Mouse (Mus musculus) E14TG2a.4 (cell line): ENCODE data around the gene Fam187b.

ENCODE experiments used
- CTCF ChIP-seq: conservative IDR thresholded peaks from 2 replicates; pipeline ENCODE4 v1.5.1; 2014; ENCODE audit warnings: low read length
- NANOG ChIP-seq: IDR thresholded peaks from 2 replicates; pipeline ENCODE4 v1.6.1; 2014; ENCODE audit warnings: borderline replicate concordance, low read length, mixed read lengths
- POU5F1 ChIP-seq: IDR thresholded peaks from 2 replicates; pipeline ENCODE4 v1.6.1; 2014; ENCODE audit warnings: low read length, borderline replicate concordance

DNA sequence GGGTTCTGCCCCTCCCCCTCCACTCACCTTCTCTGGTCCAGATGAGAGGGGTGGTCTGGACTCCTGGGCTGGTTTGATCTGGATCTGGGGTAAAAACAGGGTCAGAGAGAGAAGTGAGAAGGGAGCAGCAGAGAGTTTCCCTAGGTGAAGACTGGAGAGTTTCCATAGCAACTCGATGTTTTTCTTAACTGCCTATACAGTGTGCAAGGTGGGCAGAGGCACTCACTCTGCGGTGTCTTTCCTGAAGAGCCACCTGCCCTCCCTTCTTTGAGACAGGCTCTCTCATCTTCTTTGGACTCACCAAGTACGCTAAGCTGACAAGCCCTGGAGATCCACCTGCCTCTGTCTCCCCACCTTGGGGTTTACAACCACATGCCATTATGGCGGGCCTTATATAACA lies 65.4 kb downstream of the Fam187b start:
- TF ChIP-seq CTCF (no peak), NANOG (no peak), POU5F1 (no peak)
